Mouse (Mus musculus): ENCODE measurements around the gene 4932438A13Rik. TPM values are rescaled to one million over a fixed set of nuclear protein-coding genes. Genes with fewer than 3 reads are reported as not detected.
A peak's percentile ranks its signal among the peaks of the same experiment; 100 is the strongest.

4932438A13Rik gene
- 97.9 and 109 TPM in 2 replicates for polyA plus RNA-seq (2014; fragmentation: Nextera tagmentation; extraction: Ambion mirVana)

- Histone ChIP-seq H3K9me3 (ENCODE audit: control insufficient read depth, low read length) (peaks cover 2% of the 10 kb centered on the region; the same call in 1 of the 2 replicates), H3K4me2 (replicated peaks) (peak within 1 kb of the TSS; percentile 64), H3K9ac (peak within 1 kb of the TSS; percentile 86), H3K27ac (peak within 1 kb of the TSS; percentile 63; the same call in 1 of the 2 replicates), H3K4me1 (replicated peaks; ENCODE audit: control insufficient read depth, insufficient read depth, low read length) (peaks cover 6% of the 10 kb centered on the region), H3K4me3 (replicated peaks; ENCODE audit: low read length) (peak within 1 kb of the TSS; percentile 82), H3K36me3 (replicated peaks; ENCODE audit: control insufficient read depth, insufficient read depth) (peaks cover 23% of the 10 kb centered on the region), H3K27me3 (ENCODE audit: control insufficient read depth, insufficient read depth, low read length) (no peaks in the 10 kb centered on the region)
- ATAC-seq (ENCODE audit: low FRiP score): peak; percentile 99
- peak; percentile 98 for DNase-seq (ENCODE audit: low spot score)
- WGBS: 2% methylated on average over 38 of the region's 38 CpGs
Measured at GRCm38 (mm10) chr3:36862721-36863275, at the start of gene 4932438A13Rik. 4932438A13Rik (plus strand) TSS chr3:36863104.

DNA sequence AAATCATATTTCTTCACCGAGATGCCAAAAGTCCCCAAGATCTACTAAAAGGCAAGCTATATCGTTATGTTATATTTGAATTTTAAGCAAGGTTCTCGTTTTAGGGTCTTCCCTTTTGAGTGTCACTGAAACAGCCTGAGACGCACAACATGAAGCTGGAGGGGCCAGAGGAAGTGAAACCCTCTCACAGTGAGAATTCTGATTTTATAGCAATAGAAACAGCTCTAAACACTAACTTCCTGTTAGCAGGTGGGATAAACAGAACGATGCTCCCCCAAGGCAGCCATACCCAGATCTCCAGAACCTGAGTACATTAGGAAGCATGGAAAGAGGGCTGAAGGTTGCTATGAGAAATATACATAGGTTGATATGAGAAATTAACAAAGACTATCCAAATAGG lies 46.3 kb upstream of the 4932438A13Rik start:
- 95% methylated on average over 5 of the region's 5 CpGs for WGBS
- Histone ChIP-seq H3K27ac (no peak overlapping the region), H3K9me3 (ENCODE audit: control insufficient read depth, low read length) (no peaks in the 10 kb centered on the region), H3K4me3 (replicated peaks; ENCODE audit: low read length) (no peak overlapping the region), H3K4me1 (replicated peaks; ENCODE audit: control insufficient read depth, insufficient read depth, low read length) (no peaks in the 10 kb centered on the region), H3K9ac (no peak overlapping the region), H3K4me2 (replicated peaks) (no peak overlapping the region), H3K27me3 (ENCODE audit: control insufficient read depth, insufficient read depth, low read length) (no peaks in the 10 kb centered on the region), H3K36me3 (replicated peaks; ENCODE audit: control insufficient read depth, insufficient read depth) (no peaks in the 10 kb centered on the region)
- DNase-seq (ENCODE audit: low spot score) (no peak), ATAC-seq (ENCODE audit: low FRiP score) (no peak)

DNA sequence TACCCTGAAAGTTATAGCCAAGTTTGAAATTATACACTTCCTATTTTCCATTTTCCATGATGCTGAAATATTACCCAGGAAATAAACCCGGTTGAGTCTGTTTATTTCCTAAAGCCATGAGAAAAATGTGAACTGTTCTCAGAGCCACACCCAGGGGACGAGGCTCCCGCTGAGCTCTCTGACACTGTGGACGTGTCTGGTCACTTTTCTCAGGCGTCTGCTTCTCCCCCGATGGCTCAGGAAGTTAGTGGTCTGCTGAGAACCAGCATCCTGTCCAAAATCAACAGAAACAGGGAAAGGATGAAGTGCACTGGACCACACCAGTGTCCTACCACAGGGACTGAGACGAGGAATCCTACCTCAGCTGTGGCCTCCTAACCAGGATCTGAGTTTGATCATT lies 43.5 kb upstream of the 4932438A13Rik start:
- Histone ChIP-seq H3K4me1 (replicated peaks; ENCODE audit: control insufficient read depth, insufficient read depth, low read length) (no peaks in the 10 kb centered on the region), H3K4me3 (replicated peaks; ENCODE audit: low read length) (no peak overlapping the region), H3K27ac (no peak overlapping the region), H3K4me2 (replicated peaks) (no peak overlapping the region), H3K36me3 (replicated peaks; ENCODE audit: control insufficient read depth, insufficient read depth) (no peaks in the 10 kb centered on the region), H3K9ac (no peak overlapping the region), H3K9me3 (ENCODE audit: control insufficient read depth, low read length) (no peaks in the 10 kb centered on the region), H3K27me3 (ENCODE audit: control insufficient read depth, insufficient read depth, low read length) (no peaks in the 10 kb centered on the region)
- no peak for DNase-seq (ENCODE audit: low spot score)
- WGBS: 73% methylated on average over 7 of the region's 7 CpGs
- ATAC-seq (ENCODE audit: low FRiP score): no peak

DNA sequence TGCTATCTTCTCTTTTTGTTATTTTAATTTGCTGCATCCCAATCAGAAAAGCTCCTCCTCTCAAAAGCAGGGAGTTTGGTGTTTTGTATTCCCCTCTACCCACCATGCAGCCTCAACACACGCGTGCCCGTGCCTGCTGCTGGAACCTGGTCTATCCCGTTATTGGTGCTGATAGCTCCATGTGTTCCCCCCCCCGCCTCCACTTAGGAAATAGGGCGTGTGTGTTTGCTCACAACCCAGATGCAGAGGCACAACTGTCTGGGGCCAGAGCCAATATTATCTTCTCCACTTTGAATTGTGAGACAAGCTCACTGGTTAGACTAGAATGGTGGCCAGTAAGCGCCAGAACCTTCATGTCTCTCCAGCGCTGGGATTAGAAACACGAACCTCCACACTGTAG lies 41.9 kb upstream of the 4932438A13Rik start:
- Histone ChIP-seq H3K27ac (no peak overlapping the region), H3K9me3 (ENCODE audit: control insufficient read depth, low read length) (no peaks in the 10 kb centered on the region), H3K27me3 (ENCODE audit: control insufficient read depth, insufficient read depth, low read length) (no peaks in the 10 kb centered on the region), H3K4me3 (replicated peaks; ENCODE audit: low read length) (no peak overlapping the region), H3K4me2 (replicated peaks) (no peak overlapping the region), H3K9ac (no peak overlapping the region), H3K36me3 (replicated peaks; ENCODE audit: control insufficient read depth, insufficient read depth) (no peaks in the 10 kb centered on the region), H3K4me1 (replicated peaks; ENCODE audit: control insufficient read depth, insufficient read depth, low read length) (no peaks in the 10 kb centered on the region)
- DNase-seq (ENCODE audit: low spot score): no peak
- ATAC-seq (ENCODE audit: low FRiP score): no peak
- 93% methylated on average over 9 of the region's 9 CpGs for WGBS

DNA sequence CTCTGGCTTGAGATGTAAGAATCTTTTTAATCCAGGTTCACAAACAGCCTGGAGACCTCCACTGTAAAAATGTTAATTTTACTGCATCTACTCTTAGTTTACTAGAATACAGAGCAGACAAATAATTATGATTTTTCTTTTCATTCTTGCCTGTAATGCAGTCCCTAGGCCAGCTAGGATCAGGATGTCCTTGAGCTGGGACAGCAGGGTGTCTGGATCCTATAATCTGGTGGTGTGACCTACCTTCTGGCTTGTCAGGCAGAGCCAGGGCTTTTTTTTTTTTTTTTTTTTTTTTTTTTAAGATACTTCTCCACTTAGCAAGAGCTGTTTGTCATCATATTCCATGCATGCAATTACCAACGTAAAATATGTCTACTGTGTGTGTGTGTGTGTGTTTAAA lies 37.8 kb upstream of the 4932438A13Rik start:
- no peaks in the 10 kb centered on the region for H3K36me3 ChIP-seq (replicated peaks; ENCODE audit: control insufficient read depth, insufficient read depth)
- DNase-seq (ENCODE audit: low spot score): no peak
- H3K27me3 ChIP-seq (ENCODE audit: control insufficient read depth, insufficient read depth, low read length): no peaks in the 10 kb centered on the region
- H3K9ac ChIP-seq: no peak overlapping the region
- no peak overlapping the region for H3K4me2 ChIP-seq (replicated peaks)
- no peaks in the 10 kb centered on the region for H3K9me3 ChIP-seq (ENCODE audit: control insufficient read depth, low read length)
- 0 out of 2 replicates have a peak, but pooled peaks cover 11% of the 10 kb centered on the region for H3K4me1 ChIP-seq (replicated peaks; ENCODE audit: control insufficient read depth, insufficient read depth, low read length)
- H3K27ac ChIP-seq: no peak overlapping the region
- no peak overlapping the region for H3K4me3 ChIP-seq (replicated peaks; ENCODE audit: low read length)
- no peak for ATAC-seq (ENCODE audit: low FRiP score)
- 80% methylated on average over 1 of the region's 1 CpGs for WGBS

GRCm38 (mm10) chr3:36825554-36825953 lies 37.4 kb upstream of the 4932438A13Rik start:
- Histone ChIP-seq H3K4me3 (replicated peaks; ENCODE audit: low read length) (no peak overlapping the region), H3K9ac (no peak overlapping the region), H3K27ac (no peak overlapping the region), H3K36me3 (replicated peaks; ENCODE audit: control insufficient read depth, insufficient read depth) (no peaks in the 10 kb centered on the region), H3K4me1 (replicated peaks; ENCODE audit: control insufficient read depth, insufficient read depth, low read length) (0 out of 2 replicates have a peak, but pooled peaks cover 11% of the 10 kb centered on the region), H3K9me3 (ENCODE audit: control insufficient read depth, low read length) (no peaks in the 10 kb centered on the region), H3K4me2 (replicated peaks) (no peak overlapping the region), H3K27me3 (ENCODE audit: control insufficient read depth, insufficient read depth, low read length) (no peaks in the 10 kb centered on the region)
- ATAC-seq (ENCODE audit: low FRiP score) (no peak), DNase-seq (ENCODE audit: low spot score) (no peak)
- 93% methylated on average over 4 of the region's 4 CpGs for WGBS

DNA sequence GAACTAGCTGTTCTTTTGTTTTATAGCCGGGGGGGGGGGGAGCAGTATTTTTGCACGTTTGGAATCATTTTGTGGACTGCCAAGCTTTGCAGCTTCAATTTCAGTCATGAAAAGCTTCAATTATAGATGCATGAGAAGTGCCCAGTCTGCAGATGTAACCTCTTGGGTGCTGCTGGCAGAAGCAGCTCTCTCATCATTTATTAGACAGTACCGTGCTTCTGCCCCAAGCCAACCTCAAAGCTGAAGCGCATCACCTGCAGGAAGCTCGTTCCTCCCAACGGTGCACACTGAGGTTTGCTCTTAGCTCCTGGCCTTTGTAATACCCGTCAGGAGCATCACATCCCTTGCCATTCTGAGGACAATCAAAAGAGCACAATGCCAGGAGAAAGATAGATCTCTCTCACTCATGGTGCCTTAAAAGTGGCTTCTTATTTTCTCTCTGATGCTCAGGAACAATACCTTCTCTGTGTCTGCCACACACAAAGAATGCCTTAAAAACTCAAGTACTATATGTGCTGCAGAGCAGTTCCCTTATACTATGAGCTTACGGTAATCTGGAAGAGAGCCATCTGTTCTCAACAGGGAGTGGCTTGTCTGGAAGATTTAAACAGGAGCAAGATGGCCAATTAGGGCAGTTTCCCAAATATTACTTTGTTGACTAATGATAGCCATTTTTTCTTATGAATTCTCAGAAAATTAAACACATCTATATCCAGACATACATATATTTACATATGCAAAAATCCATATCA lies 35.5 kb upstream of the 4932438A13Rik start:
- H3K9me3 ChIP-seq (ENCODE audit: control insufficient read depth, low read length): no peaks in the 10 kb centered on the region
- no peaks in the 10 kb centered on the region for H3K36me3 ChIP-seq (replicated peaks; ENCODE audit: control insufficient read depth, insufficient read depth)
- 41% methylated on average over 8 of the region's 8 CpGs for WGBS
- no peak overlapping the region for H3K4me2 ChIP-seq (replicated peaks)
- H3K4me3 ChIP-seq (replicated peaks; ENCODE audit: low read length): no peak overlapping the region
- 0 out of 2 replicates have a peak, but pooled peaks cover 11% of the 10 kb centered on the region for H3K4me1 ChIP-seq (replicated peaks; ENCODE audit: control insufficient read depth, insufficient read depth, low read length)
- ATAC-seq (ENCODE audit: low FRiP score) (peak; percentile 56; the same call in 1 of the 2 replicates), DNase-seq (ENCODE audit: low spot score) (no peak)
- H3K9ac ChIP-seq: no peak overlapping the region
- H3K27ac ChIP-seq: peak overlapping the region; percentile 58; the same call in 1 of the 2 replicates
- H3K27me3 ChIP-seq (ENCODE audit: control insufficient read depth, insufficient read depth, low read length): no peaks in the 10 kb centered on the region

DNA sequence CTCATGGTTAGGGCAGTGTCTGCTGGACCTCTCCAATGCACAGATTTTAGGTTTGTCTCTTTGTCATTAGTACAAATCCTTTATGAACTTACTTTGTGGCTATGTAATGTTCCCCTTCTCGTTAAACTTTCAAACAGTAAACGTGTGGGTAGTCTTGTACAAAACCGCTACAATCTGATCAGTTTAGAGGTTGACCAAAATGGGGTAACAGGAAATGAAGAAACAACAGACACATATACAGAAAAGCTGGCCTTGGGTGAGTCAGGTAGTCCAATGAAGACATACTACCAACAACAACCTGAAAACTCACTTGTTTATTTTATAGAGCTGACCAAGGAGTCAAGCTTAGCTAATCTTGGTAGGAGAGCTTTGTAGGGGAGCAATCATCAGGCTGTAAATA lies 32.7 kb upstream of the 4932438A13Rik start:
- Histone ChIP-seq H3K27me3 (ENCODE audit: control insufficient read depth, insufficient read depth, low read length) (no peaks in the 10 kb centered on the region), H3K4me3 (replicated peaks; ENCODE audit: low read length) (no peak overlapping the region), H3K27ac (no peak overlapping the region), H3K9ac (no peak overlapping the region), H3K4me1 (replicated peaks; ENCODE audit: control insufficient read depth, insufficient read depth, low read length) (0 out of 2 replicates have a peak, but pooled peaks cover 11% of the 10 kb centered on the region), H3K36me3 (replicated peaks; ENCODE audit: control insufficient read depth, insufficient read depth) (no peaks in the 10 kb centered on the region), H3K4me2 (replicated peaks) (no peak overlapping the region), H3K9me3 (ENCODE audit: control insufficient read depth, low read length) (no peaks in the 10 kb centered on the region)
- ATAC-seq (ENCODE audit: low FRiP score) (no peak), DNase-seq (ENCODE audit: low spot score) (no peak)
- 95% methylated on average over 3 of the region's 3 CpGs for WGBS

DNA sequence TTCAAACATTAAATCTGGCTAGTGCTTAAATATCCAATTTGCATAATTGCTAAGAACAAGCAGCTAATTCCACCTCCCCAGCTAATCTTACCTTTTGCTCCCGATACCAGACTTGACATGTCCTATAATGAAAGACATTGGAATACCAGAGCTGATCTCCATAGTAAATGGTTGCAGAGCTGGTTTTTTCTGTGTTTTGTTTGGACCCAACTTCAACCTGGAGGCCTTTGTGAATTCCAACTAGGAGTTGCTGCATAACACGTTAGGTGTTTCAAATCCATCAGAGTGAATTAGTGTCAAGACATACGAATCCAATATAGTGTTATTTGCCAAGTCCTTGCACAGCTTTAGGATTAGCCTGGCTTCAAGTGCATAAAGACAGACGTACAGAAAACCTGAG lies 28.5 kb upstream of the 4932438A13Rik start:
- Histone ChIP-seq H3K27me3 (ENCODE audit: control insufficient read depth, insufficient read depth, low read length) (no peaks in the 10 kb centered on the region), H3K4me3 (replicated peaks; ENCODE audit: low read length) (no peak overlapping the region), H3K27ac (no peak overlapping the region), H3K36me3 (replicated peaks; ENCODE audit: control insufficient read depth, insufficient read depth) (no peaks in the 10 kb centered on the region), H3K9me3 (ENCODE audit: control insufficient read depth, low read length) (no peaks in the 10 kb centered on the region), H3K4me2 (replicated peaks) (no peak overlapping the region), H3K4me1 (replicated peaks; ENCODE audit: control insufficient read depth, insufficient read depth, low read length) (peaks cover 7% of the 10 kb centered on the region; the same call in 1 of the 2 replicates), H3K9ac (no peak overlapping the region)
- no peak for ATAC-seq (ENCODE audit: low FRiP score)
- 74% methylated on average over 4 of the region's 4 CpGs for WGBS
- DNase-seq (ENCODE audit: low spot score): no peak

Data from hindbrain, embryonic 14.5 days (tissue).